Mouse (Mus musculus): ENCODE measurements around the gene Zfy1.
"Not testable (repeated sequence)": the region's sequence is repeated elsewhere in the genome, so short reads cannot be mapped to it uniquely, and the experiment has no call there.

The Zfy1 gene

GRCm38 (mm10) chrY:797309-797708 lies at the start of gene Zfy1:
Gene Zfy1 (minus strand): TSS chrY:797409.
- H3K27me3 ChIP-seq (ENCODE audit: control insufficient read depth, insufficient read depth, low read length, poor library complexity, severe bottlenecking); DNase-seq (ENCODE audit: low read depth, low spot score); H3K36me3 ChIP-seq (ENCODE audit: control insufficient read depth, insufficient read depth, low read length, poor library complexity, severe bottlenecking): not testable (repeated sequence)

DNA sequence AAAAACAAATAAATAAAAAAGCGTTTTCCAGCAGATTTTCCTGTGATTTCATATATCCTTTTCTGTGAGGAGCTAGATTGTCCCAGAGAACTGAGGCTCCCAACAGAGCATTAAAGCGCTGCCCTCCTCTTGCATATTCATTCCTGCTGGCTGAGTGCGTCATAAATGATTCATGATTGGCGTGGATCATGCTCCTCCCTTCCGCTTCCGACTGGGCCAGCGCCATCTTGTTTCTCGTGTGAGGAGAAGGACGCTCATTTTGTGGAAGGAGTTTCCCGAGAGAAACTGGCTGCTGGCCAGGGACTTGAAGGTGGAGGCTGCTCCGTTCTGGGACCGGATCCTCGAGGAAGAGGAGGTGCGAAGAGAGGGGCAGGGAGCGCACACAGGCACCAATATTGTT lies 21.2 kb upstream of the Zfy1 start, which contains the start of gene Uba1y:
TSS of gene Uba1y (plus strand) at position 254 of the 400 bp plus-strand sequence.
- Histone ChIP-seq H3K27me3 (ENCODE audit: control insufficient read depth, insufficient read depth, low read length, poor library complexity, severe bottlenecking) (no peaks in the 10 kb centered on the region), H3K36me3 (ENCODE audit: control insufficient read depth, insufficient read depth, low read length, poor library complexity, severe bottlenecking) (no peaks in the 10 kb centered on the region)
- DNase-seq (ENCODE audit: low read depth, low spot score) = no peak

GRCm38 (mm10) chrY:808991-809661 lies 11.9 kb upstream of the Zfy1 start:
- Histone ChIP-seq H3K27me3 (ENCODE audit: control insufficient read depth, insufficient read depth, low read length, poor library complexity, severe bottlenecking) (no peaks in the 10 kb centered on the region), H3K36me3 (ENCODE audit: control insufficient read depth, insufficient read depth, low read length, poor library complexity, severe bottlenecking) (no peaks in the 10 kb centered on the region)
- no peak for DNase-seq (ENCODE audit: low read depth, low spot score)
